Mouse (Mus musculus): Measurements from ENCODE around the gene Vmn1r74. TPM values are rescaled to one million over a fixed set of nuclear protein-coding genes. Genes with fewer than 3 reads are reported as not detected.
"Not testable (repeated sequence)": the region's sequence is repeated elsewhere in the genome, so short reads cannot be mapped to it uniquely, and the experiment has no call there.

Vmn1r74 gene
- not detected in 2 replicates for polyA plus RNA-seq (2016; fragmentation: Nextera tagmentation; extraction: Ambion mirVana)

DNA sequence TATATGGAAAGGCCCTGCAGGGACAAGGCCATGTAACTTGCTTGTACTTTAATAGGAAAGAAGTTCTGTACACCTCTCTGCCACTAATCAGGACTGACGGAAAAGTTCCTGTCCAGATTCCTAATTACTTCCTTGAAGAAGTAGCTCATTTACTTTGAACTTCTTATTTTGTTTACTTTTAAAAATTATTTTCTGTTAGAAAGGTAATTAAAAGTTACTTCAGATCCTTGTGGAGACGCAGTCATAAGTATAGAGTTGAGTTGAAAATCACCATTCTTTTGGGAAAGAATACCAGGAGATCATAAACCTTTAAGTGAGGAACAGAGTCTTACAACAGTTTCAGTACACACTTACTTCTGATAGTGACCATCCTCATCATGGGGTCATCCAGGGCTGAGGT lies at the start of gene Vmn1r74:
Vmn1r74 (plus strand) TSS at position 301 of the 400 bp plus-strand sequence.
- Histone ChIP-seq H3K4me1 (no peaks in the 10 kb centered on the region), H3K9me3 (replicated peaks) (peaks cover 26% of the 10 kb centered on the region), H3K27ac (replicated peaks) (no peak within 1 kb of the TSS), H3K4me3 (no peak within 1 kb of the TSS), H3K36me3 (no peaks in the 10 kb centered on the region), H3K27me3 (ENCODE audit: low read depth, poor library complexity, severe bottlenecking) (no peaks in the 10 kb centered on the region)
- DNase-seq (ENCODE audit: low spot score): no peak
- 86% methylated on average over 2 of the region's 2 CpGs for WGBS

DNA sequence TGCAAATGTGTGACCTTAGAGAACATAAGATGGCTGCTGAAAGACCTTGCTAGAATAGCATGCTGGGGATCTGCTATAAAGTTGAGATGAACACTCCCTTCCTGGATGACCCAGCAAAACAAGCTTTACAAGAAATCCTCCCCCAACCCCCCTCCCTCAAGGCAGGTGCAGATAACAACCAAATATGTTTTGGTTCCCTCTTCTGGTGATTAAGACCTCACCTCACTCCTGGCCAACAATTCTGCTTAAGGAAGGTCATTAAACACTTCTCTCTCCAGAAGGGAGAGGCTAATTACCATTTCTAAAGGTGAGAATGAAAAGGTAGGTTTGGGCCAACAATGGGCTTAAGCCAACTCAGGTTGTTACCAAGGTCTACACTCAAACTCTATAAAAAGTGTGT lies 20.0 kb upstream of the Vmn1r74 start:
- Histone ChIP-seq H3K27ac (replicated peaks) (no peak overlapping the region), H3K36me3 (no peaks in the 10 kb centered on the region), H3K9me3 (replicated peaks) (peaks cover 64% of the 10 kb centered on the region), H3K4me1 (no peaks in the 10 kb centered on the region), H3K27me3 (ENCODE audit: low read depth, poor library complexity, severe bottlenecking) (no peaks in the 10 kb centered on the region), H3K4me3 (no peak overlapping the region)
- DNase-seq (ENCODE audit: low spot score): no peak

DNA sequence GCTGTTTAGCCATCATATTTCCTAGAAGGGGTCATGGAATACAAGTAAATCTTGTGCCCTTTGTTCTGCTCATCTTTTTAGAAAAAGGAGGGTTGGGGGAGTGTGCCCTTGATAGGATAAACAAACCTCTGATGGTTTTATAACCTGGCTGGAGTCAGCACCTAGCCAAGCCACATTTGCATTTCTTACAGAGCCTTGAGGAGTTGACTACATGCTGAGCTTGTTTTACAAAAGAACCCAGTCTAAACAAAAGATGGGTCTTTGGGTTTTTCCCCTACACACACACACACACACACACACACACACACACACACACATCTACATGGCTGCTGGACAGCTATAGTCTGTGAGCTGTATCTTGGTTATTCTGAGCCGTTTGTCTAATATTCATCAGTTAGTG lies 11.6 kb upstream of the Vmn1r74 start:
- Histone ChIP-seq H3K9me3 (replicated peaks) (peaks cover 72% of the 10 kb centered on the region), H3K36me3 (no peaks in the 10 kb centered on the region), H3K27me3 (ENCODE audit: low read depth, poor library complexity, severe bottlenecking) (no peaks in the 10 kb centered on the region), H3K4me3 (no peak overlapping the region), H3K4me1 (no peaks in the 10 kb centered on the region), H3K27ac (replicated peaks) (no peak overlapping the region)
- DNase-seq (ENCODE audit: low spot score): no peak
- whole genome bisulfite sequencing: 94% methylated on average over 1 of the region's 1 CpGs

DNA sequence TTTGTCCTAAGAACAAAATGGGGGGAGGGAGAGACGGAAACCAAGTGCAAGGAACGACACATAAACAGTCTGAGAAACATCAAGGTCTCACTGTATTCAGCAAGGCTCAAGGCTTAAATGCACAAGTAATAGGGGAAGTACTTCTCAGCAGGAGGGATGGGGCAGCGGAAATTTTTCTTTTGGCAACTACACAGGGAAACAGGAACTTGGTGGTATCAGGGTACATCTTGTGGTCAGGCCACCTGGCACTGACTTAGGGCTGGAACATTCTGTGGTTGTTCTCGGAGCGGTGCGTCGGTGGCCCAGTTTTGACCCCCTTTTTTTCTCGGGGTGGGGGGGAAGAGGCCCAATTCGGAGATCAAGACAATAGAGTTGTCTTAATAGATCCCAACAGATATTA lies 10.5 kb upstream of the Vmn1r74 start:
- DNase-seq (ENCODE audit: low spot score); H3K36me3 ChIP-seq; H3K4me3 ChIP-seq; H3K4me1 ChIP-seq; H3K27me3 ChIP-seq (ENCODE audit: low read depth, poor library complexity, severe bottlenecking); H3K27ac ChIP-seq (replicated peaks): not testable (repeated sequence)
- H3K9me3 ChIP-seq (replicated peaks): peaks cover 65% of the 10 kb centered on the region
- WGBS: 96% methylated on average over 9 of the region's 9 CpGs

DNA sequence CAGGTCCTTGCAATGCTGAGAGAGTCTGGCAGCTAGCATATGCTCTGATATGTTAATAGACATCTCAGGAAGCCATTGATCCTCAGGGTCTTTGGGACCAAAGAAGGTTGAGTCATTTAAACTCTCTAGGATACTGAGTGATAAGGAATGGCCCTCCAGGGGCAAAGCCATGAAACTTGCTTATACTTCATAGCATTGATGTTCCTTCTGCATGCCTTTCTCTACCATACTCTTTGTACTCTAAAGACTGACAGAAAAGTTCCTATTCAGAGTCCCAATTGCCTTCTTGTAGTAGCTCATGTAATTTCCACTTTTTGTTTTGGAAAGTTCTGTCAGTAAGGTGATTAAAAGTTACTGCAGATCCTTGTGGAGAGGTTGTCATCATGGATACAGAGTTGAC lies 40.5 kb downstream of the Vmn1r74 start, which contains the start of gene Vmn1r75:
Vmn1r75 (plus strand) TSS at position 301 of the 400 bp plus-strand sequence.
- peaks cover 13% of the 10 kb centered on the region for H3K9me3 ChIP-seq (replicated peaks)
- no peaks in the 10 kb centered on the region for H3K36me3 ChIP-seq
- no peak within 1 kb of the TSS for H3K4me3 ChIP-seq
- DNase-seq (ENCODE audit: low spot score): no peak
- no peaks in the 10 kb centered on the region for H3K27me3 ChIP-seq (ENCODE audit: low read depth, poor library complexity, severe bottlenecking)
- no peak within 1 kb of the TSS for H3K27ac ChIP-seq (replicated peaks)
- no peaks in the 10 kb centered on the region for H3K4me1 ChIP-seq

Other genes with a start within 250 kb of the Vmn1r74 start
- not detected in 2 replicates for gene Zscan4-ps3, start 224.7 kb upstream of the Vmn1r74 start, polyA plus RNA-seq (2016; fragmentation: Nextera tagmentation; extraction: Ambion mirVana)
- gene Vmn1r72, start 153.8 kb upstream of the Vmn1r74 start, polyA plus RNA-seq (2016; fragmentation: Nextera tagmentation; extraction: Ambion mirVana): not detected in 2 replicates
- gene Vmn1r73, start 103.7 kb upstream of the Vmn1r74 start, polyA plus RNA-seq (2016; fragmentation: Nextera tagmentation; extraction: Ambion mirVana): not detected in 2 replicates
- gene Vmn1r75, start 40.6 kb downstream of the Vmn1r74 start, polyA plus RNA-seq (2016; fragmentation: Nextera tagmentation; extraction: Ambion mirVana): not detected in 2 replicates
- not detected in 2 replicates for gene Vmn1r76, start 104.2 kb downstream of the Vmn1r74 start, polyA plus RNA-seq (2016; fragmentation: Nextera tagmentation; extraction: Ambion mirVana)
- not detected in 2 replicates for gene Vmn1r77, start 202.8 kb downstream of the Vmn1r74 start, polyA plus RNA-seq (2016; fragmentation: Nextera tagmentation; extraction: Ambion mirVana)